Mouse (Mus musculus) ES-E14 (cell line): ENCODE results near the gene Ncln.

Experiments
- HCFC1 ChIP-seq: IDR thresholded peaks from 2 replicates; pipeline ENCODE4 v1.6.1; 2012; ENCODE audit warnings: low read length, inconsistent platforms, borderline replicate concordance; ENCODE audit not compliant: insufficient read depth
- MAFK ChIP-seq: IDR thresholded peaks from 2 replicates; pipeline ENCODE4 v1.6.1; 2014; ENCODE audit warnings: mild to moderate bottlenecking, low read depth, low read length, inconsistent platforms; ENCODE audit not compliant: insufficient read depth
- ZC3H11A ChIP-seq: IDR thresholded peaks from 2 replicates; pipeline ENCODE4 v1.6.1; 2012; ENCODE audit warnings: low read depth, mild to moderate bottlenecking, inconsistent platforms, low read length, borderline replicate concordance
- ZNF384 ChIP-seq: IDR thresholded peaks from 2 replicates; pipeline ENCODE4 v1.6.1; 2012; ENCODE audit warnings: low read depth, low read length, inconsistent platforms

DNA sequence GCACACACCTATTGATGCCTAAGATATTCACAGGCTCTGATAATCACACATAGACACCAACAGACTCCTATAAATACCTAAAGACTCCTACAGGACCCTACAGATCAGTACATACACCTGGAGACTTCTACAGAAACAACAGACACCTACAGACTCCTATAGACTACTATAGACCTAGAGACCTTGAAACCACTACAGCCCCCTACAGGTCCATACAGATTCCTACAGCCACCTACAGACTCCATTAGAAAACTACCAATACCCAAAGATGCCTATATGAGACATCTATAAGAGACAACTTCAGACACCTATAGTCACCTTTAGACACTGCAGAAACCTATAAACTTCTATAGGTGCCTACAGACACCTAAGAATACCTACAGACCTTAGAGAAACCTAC is 55.2 kb downstream of the Ncln start:
- TF ChIP-seq HCFC1: no peak
- no peak for TF ChIP-seq MAFK
- no peak for TF ChIP-seq ZC3H11A
- TF ChIP-seq ZNF384: no peak
